Comparison of ENCODE assay signal across 13 mouse cellular contexts in genomic region chr5:116714256-116714655, GRCm38 (mm10).
A peak's percentile ranks its signal among the peaks of the same experiment; 100 is the strongest.
DNase-seq lines count a peak whose midpoint lies in the region; ATAC-seq lines count a peak whose summit lies in the region.
"Had no signal": no experiment of that assay in that cellular context is flagged by ENCODE, and none has a peak within 500 bp of the region (broad histone marks: within the 10 kb centered on the region; RNA-seq: fewer than 3 reads in every experiment).

No protein-coding gene starts in this region.

- no peaks in the 10 kb centered on the region for H3K9me3 ChIP-seq in liver, embryonic 11.5 days (ENCODE audit: control insufficient read depth, low read length)
- H3K9me3 ChIP-seq in forebrain, embryonic 11.5 days (ENCODE audit: control insufficient read depth, low read length): no peaks in the 10 kb centered on the region
- H3K9me3 ChIP-seq: intestine, embryonic 15.5 days; limb, embryonic 12.5 days had no signal

- H3K9ac ChIP-seq in liver, embryonic 11.5 days (ENCODE audit: low read depth, low read length): no peak overlapping the region
- no peak overlapping the region for H3K9ac ChIP-seq in forebrain, embryonic 11.5 days (ENCODE audit: low read length)
- H3K9ac ChIP-seq: intestine, embryonic 15.5 days; limb, embryonic 12.5 days had no signal

- no peaks in the 10 kb centered on the region for H3K36me3 ChIP-seq in liver, embryonic 11.5 days (ENCODE audit: control insufficient read depth, insufficient read depth, low read length)
- no peaks in the 10 kb centered on the region for H3K36me3 ChIP-seq in forebrain, embryonic 11.5 days (ENCODE audit: control insufficient read depth, insufficient read depth, low read length)
- H3K36me3 ChIP-seq: intestine, embryonic 15.5 days; limb, embryonic 12.5 days had no signal

- H3K27ac ChIP-seq in liver, embryonic 11.5 days (ENCODE audit: low read depth, low read length): no peak overlapping the region
- H3K27ac ChIP-seq in forebrain, embryonic 11.5 days (ENCODE audit: low read depth, low read length): no peak overlapping the region
- H3K27ac ChIP-seq: heart, adult 2 months; intestine, embryonic 15.5 days; limb, embryonic 12.5 days had no signal

- no peak overlapping the region for H3K4me2 ChIP-seq in liver, embryonic 11.5 days
- no peak overlapping the region for H3K4me2 ChIP-seq in forebrain, embryonic 11.5 days (ENCODE audit: low read depth, low read length, severe bottlenecking)
- H3K4me2 ChIP-seq: intestine, embryonic 15.5 days; limb, embryonic 12.5 days had no signal

- H3K4me1 ChIP-seq in liver, embryonic 11.5 days (replicated peaks; ENCODE audit: control insufficient read depth, insufficient read depth, low read length): no peaks in the 10 kb centered on the region
- no peaks in the 10 kb centered on the region for H3K4me1 ChIP-seq in forebrain, embryonic 11.5 days (replicated peaks; ENCODE audit: control insufficient read depth, insufficient read depth, low read length)
- H3K4me1 ChIP-seq: intestine, embryonic 15.5 days; limb, embryonic 12.5 days; megakaryocyte, embryonic 14.5 days had no signal

- DNase-seq in liver (peak; percentile 5), NIH3T3 (ENCODE audit: low read depth) (peak; percentile 84)
- DNase-seq in liver, embryonic 11.5 days (ENCODE audit: low spot score): no peak
- DNase-seq in adrenal gland, postnatal 14 days: peak; percentile 44
- peak; percentile 49 for DNase-seq in hindlimb bud, embryonic 11.5 days (ENCODE audit: extremely low spot score, low read depth, low spot score)
- no peak for DNase-seq in cerebellum, adult 18-20 months
- DNase-seq in forebrain, embryonic 11.5 days (ENCODE audit: low spot score): no peak
- DNase-seq: cerebellum, adult 8-10 months; heart, adult 2 months had no signal

- no peak overlapping the region for H3K4me3 ChIP-seq in liver, embryonic 11.5 days (ENCODE audit: low read depth, low read length)
- no peak overlapping the region for H3K4me3 ChIP-seq in forebrain, embryonic 11.5 days (ENCODE audit: low read depth, low read length)
- H3K4me3 ChIP-seq: heart, adult 2 months; intestine, embryonic 15.5 days; limb, embryonic 12.5 days; megakaryocyte, embryonic 14.5 days had no signal

- H3K27me3 ChIP-seq in liver, embryonic 11.5 days (replicated peaks; ENCODE audit: control insufficient read depth, insufficient read depth, low read length): no peaks in the 10 kb centered on the region
- H3K27me3 ChIP-seq in forebrain, embryonic 11.5 days (ENCODE audit: control insufficient read depth, insufficient read depth, low read length): no peaks in the 10 kb centered on the region
- H3K27me3 ChIP-seq: intestine, embryonic 15.5 days; limb, embryonic 12.5 days; megakaryocyte, embryonic 14.5 days; Patski had no signal

- no peak for ATAC-seq in liver, embryonic 11.5 days (replicated peaks; ENCODE audit: low FRiP score)
- ATAC-seq in forebrain, embryonic 11.5 days (replicated peaks; ENCODE audit: low FRiP score): no peak
- ATAC-seq: intestine, embryonic 15.5 days; Patski had no signal

- WGBS in liver, embryonic 11.5 days: 28% methylated on average over 7 of the region's 7 CpGs
- WGBS in forebrain, embryonic 11.5 days: 39% methylated on average over 7 of the region's 7 CpGs

Comparison
In these comparisons a context has a peak if more than half of its experiments do, and no peak if none do; other contexts are left out.
1. DNase-seq: peak in liver (single experiment), NIH3T3 (single experiment), adrenal gland, postnatal 14 days (single experiment) and hindlimb bud, embryonic 11.5 days (single experiment); none in liver, embryonic 11.5 days (single experiment), cerebellum, adult 18-20 months (0 of 2) and forebrain, embryonic 11.5 days (single experiment).